Mouse (Mus musculus): ENCODE measurements around the gene Gm20605. TPM values are rescaled to one million over a fixed set of nuclear protein-coding genes. Genes with fewer than 3 reads are reported as not detected.

Gene Gm20605
- polyA plus RNA-seq, 1 experiment: 21.1 TPM

DNA sequence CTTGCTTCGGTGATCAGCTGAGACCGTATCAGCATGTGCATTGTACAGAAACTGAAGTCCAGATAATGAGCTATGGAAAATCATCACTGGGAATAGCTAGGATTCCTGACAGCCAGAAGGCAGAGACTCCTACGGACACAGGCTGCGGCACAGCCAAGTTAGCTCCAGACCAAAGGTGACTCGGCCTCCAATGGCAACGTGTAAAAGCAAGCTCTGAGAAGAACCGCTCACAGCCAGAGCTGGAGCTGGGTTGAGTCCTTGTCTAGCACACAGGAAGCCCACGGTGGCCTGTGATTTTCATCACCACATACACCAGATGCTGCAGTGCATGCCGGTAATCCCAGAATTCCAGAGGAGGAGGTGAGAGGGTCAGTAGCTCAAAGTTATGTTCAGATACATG, 61.6 kb downstream of the Gm20605 start:
- DNase-seq (ENCODE audit: low read depth): no peak

DNA sequence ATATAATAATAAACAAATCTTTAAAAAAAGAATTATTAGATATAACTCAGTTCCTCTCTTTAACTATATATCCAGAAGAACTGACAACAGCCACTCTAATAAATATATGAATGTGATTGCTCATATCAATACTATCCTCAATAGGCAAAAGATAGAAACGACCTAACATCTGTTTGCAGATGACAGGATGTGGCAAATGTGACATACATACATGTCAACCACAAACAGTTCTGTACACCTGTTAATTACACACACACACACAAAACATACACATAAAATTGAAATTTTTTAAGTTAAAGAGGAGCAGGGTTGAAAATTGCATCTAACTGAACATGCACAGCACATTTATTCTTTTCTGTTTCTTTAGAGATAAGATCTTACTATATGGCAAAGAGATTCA, 62.9 kb downstream of the Gm20605 start:
- DNase-seq (ENCODE audit: low read depth): no peak

Other genes starting within 250 kb of the Gm20605 start
- gene Zan, start 152.1 kb upstream of the Gm20605 start, polyA plus RNA-seq (2012; rRNA removed): 0.20 TPM in 2 replicates
- gene Pop7, start 126.7 kb upstream of the Gm20605 start, polyA plus RNA-seq (2012; rRNA removed): 40.5 and 48.9 TPM in 2 replicates
- gene Gigyf1, start 110.6 kb upstream of the Gm20605 start, polyA plus RNA-seq (2012; rRNA removed): 21.5 and 26.9 TPM in 2 replicates
- not detected in 2 replicates for gene Epo, start 95.9 kb upstream of the Gm20605 start, polyA plus RNA-seq (2012; rRNA removed)
- gene Gnb2, start 95.7 kb upstream of the Gm20605 start, polyA plus RNA-seq (2012; rRNA removed): 740 and 760 TPM in 2 replicates
- 0.35 TPM in 1 of 2 replicates, not detected in the other for gene Actl6b, start 75.7 kb upstream of the Gm20605 start, polyA plus RNA-seq (2012; rRNA removed)
- 1.1 and 1.3 TPM in 2 replicates for gene Tfr2, start 59.3 kb upstream of the Gm20605 start, polyA plus RNA-seq (2012; rRNA removed)
- gene Mospd3, start 28.1 kb upstream of the Gm20605 start, polyA plus RNA-seq (2012; rRNA removed): 55.1 and 72.1 TPM in 2 replicates
- 97.0 and 119 TPM in 2 replicates for gene Pcolce, start 15.4 kb upstream of the Gm20605 start, polyA plus RNA-seq (2012; rRNA removed)
- gene Fbxo24, start 173 bp upstream of the Gm20605 start, polyA plus RNA-seq (2012; rRNA removed): 0.63 and 1.1 TPM in 2 replicates
- gene Lrch4, start 54 bp upstream of the Gm20605 start, polyA plus RNA-seq (2012; rRNA removed): 39.7 and 53.8 TPM in 2 replicates
- gene Sap25, start 12.2 kb downstream of the Gm20605 start, polyA plus RNA-seq (2012; rRNA removed): 55.8 and 60.8 TPM in 2 replicates
- gene Irs3, start 16.5 kb downstream of the Gm20605 start, polyA plus RNA-seq (2012; rRNA removed): 19.8 and 25.6 TPM in 2 replicates
- 42.2 and 46.9 TPM in 2 replicates for gene Agfg2, start 55.6 kb downstream of the Gm20605 start, polyA plus RNA-seq (2012; rRNA removed)
- 3.9 and 4.1 TPM in 2 replicates for gene Nyap1, start 112.4 kb downstream of the Gm20605 start, polyA plus RNA-seq (2012; rRNA removed)
- 138 and 226 TPM in 2 replicates for gene Tsc22d4, start 116.6 kb downstream of the Gm20605 start, polyA plus RNA-seq (2012; rRNA removed)
- 18.9 and 20.8 TPM in 2 replicates for gene Ppp1r35, start 149.7 kb downstream of the Gm20605 start, polyA plus RNA-seq (2012; rRNA removed)
- 41.5 and 45.5 TPM in 2 replicates for gene Mepce, start 158.5 kb downstream of the Gm20605 start, polyA plus RNA-seq (2012; rRNA removed)
- 2.0 and 3.1 TPM in 2 replicates for gene Zcwpw1, start 158.6 kb downstream of the Gm20605 start, polyA plus RNA-seq (2012; rRNA removed)
- 5.4 and 7.4 TPM in 2 replicates for gene Pilra, start 207.1 kb downstream of the Gm20605 start, polyA plus RNA-seq (2012; rRNA removed)
- gene Pilrb1, start 228.9 kb downstream of the Gm20605 start, polyA plus RNA-seq (2012; rRNA removed): 3.2 and 3.5 TPM in 2 replicates
- gene Pilrb2, start 242.6 kb downstream of the Gm20605 start, polyA plus RNA-seq (2012; rRNA removed): 3.4 and 4.3 TPM in 2 replicates

Data from gonadal fat pad, adult 2 months (tissue).